Mouse (Mus musculus) liver, adult 2 months (tissue): Measurements from ENCODE around the gene Tdrd3. TPM values are rescaled to one million over a fixed set of nuclear protein-coding genes. Genes with fewer than 3 reads are reported as not detected.

ENCODE experiments used
- DNase-seq: peaks from one replicate; pipeline ENCODE4 v3.0.0-alpha.2; 2011; ENCODE audit warnings: low read depth, low spot score; ENCODE audit errors: extremely low read depth
- H3K27ac ChIP-seq: fragments of 200-500 bp; replicated peaks from 2 replicates; pipeline ENCODE4 v1.5.1; 2012; ENCODE audit warnings: low read depth, mild to moderate bottlenecking, control low read depth, inconsistent platforms, low read length; ENCODE audit not compliant: insufficient read depth
- H3K27me3 ChIP-seq: fragments of 200-500 bp; 2 replicates; pipeline ENCODE4 v1.6.1; 2012; ENCODE audit warnings: mild to moderate bottlenecking, moderate library complexity, low read length, inconsistent platforms; ENCODE audit not compliant: control insufficient read depth, insufficient read depth
- H3K36me3 ChIP-seq: fragments of 200-500 bp; 2 replicates; pipeline ENCODE4 v1.6.1; 2012; ENCODE audit warnings: low read length, inconsistent platforms; ENCODE audit not compliant: control insufficient read depth, insufficient read depth
- H3K4me1 ChIP-seq: fragments of 200-500 bp; 2 replicates; pipeline ENCODE4 v1.6.1; 2011; ENCODE audit warnings: low read length; ENCODE audit not compliant: control insufficient read depth, insufficient read depth
- H3K4me3 ChIP-seq: fragments of 200-500 bp; 2 replicates; pipeline ENCODE4 v1.5.1; 2011; ENCODE audit warnings: low read depth, mild to moderate bottlenecking, control low read depth, low read length, moderate library complexity; ENCODE audit not compliant: insufficient read depth
- H3K79me2 ChIP-seq: fragments of 200-500 bp; 2 replicates; pipeline ENCODE4 v1.6.1; 2012; ENCODE audit warnings: inconsistent platforms, mild to moderate bottlenecking, low read length, moderate library complexity; ENCODE audit not compliant: control insufficient read depth, insufficient read depth
- H3K9ac ChIP-seq: fragments of 200-500 bp; 2 replicates; pipeline ENCODE4 v1.6.1; 2012; ENCODE audit warnings: low read depth, mild to moderate bottlenecking, control low read depth, inconsistent platforms, low read length
- CTCF ChIP-seq: fragments of 200-500 bp; IDR thresholded peaks from 2 replicates; pipeline ENCODE4 v1.5.1; 2011; ENCODE audit warnings: low read depth, low read length, control low read depth
- POLR2A ChIP-seq: fragments of 200-500 bp; IDR thresholded peaks from 2 replicates; pipeline ENCODE4 v1.6.1; 2011; ENCODE audit warnings: low read length, control low read depth; ENCODE audit not compliant: insufficient read depth; ENCODE audit errors: extremely low read depth
- WGBS: fragments of 180-500 bp; shearing (Covaris S2); methylation state at CpG from one replicate; pipeline ENCODE4 v1.1.7; 2018; 5-methylcytosine and 5-hydroxymethylcytosine counted together
- polyA plus RNA-seq: library from polyadenylated mRNA; depleted of rRNA; stranded (reverse); fragments of >200 nt; gene quantifications from 2 replicates; pipeline ENCODE4 v1.2.3, GENCODE M21; 2012
- total RNA-seq: library from RNA; depleted of rRNA; stranded (reverse); fragments of >200 nt; gene quantifications from 2 replicates; pipeline ENCODE4 v1.2.3, GENCODE M21; 2014

Tdrd3 gene
- total and polyA plus RNA-seq, 2 experiments = 1.1 to 9.7 TPM

DNA sequence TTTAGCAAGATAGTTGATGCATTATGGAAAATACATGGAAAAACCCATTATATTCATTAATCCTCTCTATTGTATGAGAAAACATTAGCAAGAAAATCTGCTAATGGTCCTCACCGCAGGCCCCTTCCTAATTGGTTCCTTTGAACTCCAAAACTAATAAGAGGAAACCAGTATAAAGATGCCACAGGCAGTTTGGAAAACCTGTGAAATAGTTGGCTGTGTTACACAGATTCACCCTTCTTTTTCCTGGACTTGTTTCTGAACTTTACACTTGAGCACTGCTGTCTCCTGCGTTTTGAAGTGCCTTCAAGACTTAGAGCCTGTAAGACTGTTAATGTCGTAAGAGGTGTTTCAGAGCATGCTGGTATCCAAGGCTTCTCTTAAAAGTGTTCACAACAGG, 98.8 kb downstream of the Tdrd3 start:
- no peak overlapping the region for H3K27ac ChIP-seq
- H3K4me1 ChIP-seq = no peaks in the 10 kb centered on the region
- H3K79me2 ChIP-seq = no peaks in the 10 kb centered on the region
- no peak for DNase-seq
- TF ChIP-seq CTCF (no peak), POLR2A (no peak)
- no peak overlapping the region for H3K4me3 ChIP-seq
- no peaks in the 10 kb centered on the region for H3K27me3 ChIP-seq
- no peak overlapping the region for H3K9ac ChIP-seq
- WGBS = 92% methylated on average over 3 of the region's 3 CpGs
- peaks cover 5% of the 10 kb centered on the region; the same call in 1 of the 2 replicates for H3K36me3 ChIP-seq

DNA sequence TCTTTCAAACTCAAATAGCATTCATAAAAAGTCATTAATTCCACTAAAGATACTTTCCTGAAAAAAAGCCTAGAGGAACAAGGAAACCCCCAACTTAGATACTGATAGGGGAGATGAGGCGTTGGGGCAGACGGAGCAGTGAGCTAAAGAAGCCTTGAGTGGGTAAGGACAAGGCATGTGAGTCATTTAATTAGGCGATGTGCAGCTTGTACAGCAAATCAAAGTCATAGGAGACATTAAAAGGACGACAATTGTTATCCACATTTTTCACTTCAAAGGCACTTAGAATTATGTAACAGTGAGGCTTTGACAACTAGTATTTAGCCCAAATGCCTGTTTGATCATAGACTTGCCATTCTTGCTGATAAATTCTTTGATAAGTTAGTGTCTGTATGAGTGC, 100.9 kb downstream of the Tdrd3 start:
- Histone ChIP-seq H3K27me3 (no peaks in the 10 kb centered on the region), H3K27ac (no peak overlapping the region), H3K4me3 (no peak overlapping the region), H3K79me2 (no peaks in the 10 kb centered on the region), H3K4me1 (no peaks in the 10 kb centered on the region), H3K9ac (no peak overlapping the region), H3K36me3 (no peaks in the 10 kb centered on the region; the same call in 1 of the 2 replicates)
- TF ChIP-seq CTCF (no peak), POLR2A (no peak)
- 95% methylated on average over 4 of the region's 4 CpGs for WGBS
- DNase-seq = no peak

DNA sequence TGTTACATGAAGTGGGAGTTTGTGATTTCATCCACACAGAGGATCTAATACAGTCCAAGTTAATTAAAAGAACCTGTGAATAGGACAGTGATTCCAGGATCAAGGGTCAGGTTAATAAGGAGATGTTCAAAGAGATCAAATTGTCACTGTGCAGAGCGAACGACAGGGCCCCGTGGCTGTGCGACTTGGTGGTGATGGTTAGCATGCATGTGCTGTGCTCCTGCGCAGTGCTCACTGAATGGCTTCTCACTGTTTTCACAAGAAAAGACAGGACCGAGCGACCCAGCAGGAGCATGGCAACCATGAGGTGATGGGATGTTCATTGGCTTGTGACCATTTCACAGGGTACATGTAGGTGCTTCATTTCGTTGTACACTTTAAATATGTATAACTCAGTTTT, 115.4 kb downstream of the Tdrd3 start:
- Histone ChIP-seq H3K36me3 (peaks cover 2% of the 10 kb centered on the region; the same call in 1 of the 2 replicates), H3K27me3 (no peaks in the 10 kb centered on the region), H3K4me3 (no peak overlapping the region), H3K79me2 (no peaks in the 10 kb centered on the region), H3K9ac (no peak overlapping the region), H3K4me1 (no peaks in the 10 kb centered on the region), H3K27ac (no peak overlapping the region)
- no peak for TF ChIP-seq CTCF
- DNase-seq = no peak
- WGBS = 96% methylated on average over 8 of the region's 8 CpGs

DNA sequence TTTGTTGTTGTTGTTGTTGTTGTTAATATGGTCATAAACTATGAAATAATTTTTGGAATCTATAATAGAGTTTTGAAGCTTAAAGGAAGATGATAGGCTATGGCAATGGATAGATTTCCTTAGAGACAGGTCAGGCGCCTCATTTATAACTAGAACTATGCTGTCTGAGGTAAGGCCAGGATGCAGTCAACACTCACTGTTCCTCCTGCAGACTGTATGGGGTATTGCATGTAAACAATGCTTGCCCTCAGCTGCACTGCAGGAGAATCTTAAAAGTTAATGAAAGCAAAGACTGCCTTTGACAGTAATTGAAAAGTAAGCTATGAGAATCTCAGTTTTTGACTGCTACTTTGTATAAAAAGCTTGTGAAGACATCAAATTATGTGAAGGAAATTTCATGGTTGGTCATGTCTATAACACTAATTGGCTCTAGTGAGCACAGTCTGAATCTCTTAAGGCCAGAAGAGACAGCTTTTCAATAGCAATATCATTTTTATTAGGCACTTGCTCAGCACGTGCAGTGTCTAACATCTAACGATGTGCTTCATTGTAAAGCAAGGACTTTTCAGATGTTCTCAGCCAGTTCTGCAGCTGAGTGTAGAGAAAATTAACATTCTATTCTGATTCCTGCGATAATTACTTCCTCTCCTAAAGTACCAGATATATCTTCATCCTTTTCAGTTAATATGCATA, 120.8 kb downstream of the Tdrd3 start:
- TF ChIP-seq POLR2A (no peak), CTCF (no peak)
- H3K4me1 ChIP-seq = no peaks in the 10 kb centered on the region
- 90% methylated on average over 4 of the region's 4 CpGs for WGBS
- peaks cover 7% of the 10 kb centered on the region for H3K36me3 ChIP-seq
- no peak overlapping the region for H3K9ac ChIP-seq
- no peak for DNase-seq
- no peak overlapping the region for H3K27ac ChIP-seq
- no peak overlapping the region for H3K4me3 ChIP-seq
- H3K27me3 ChIP-seq = no peaks in the 10 kb centered on the region
- H3K79me2 ChIP-seq = no peaks in the 10 kb centered on the region

DNA sequence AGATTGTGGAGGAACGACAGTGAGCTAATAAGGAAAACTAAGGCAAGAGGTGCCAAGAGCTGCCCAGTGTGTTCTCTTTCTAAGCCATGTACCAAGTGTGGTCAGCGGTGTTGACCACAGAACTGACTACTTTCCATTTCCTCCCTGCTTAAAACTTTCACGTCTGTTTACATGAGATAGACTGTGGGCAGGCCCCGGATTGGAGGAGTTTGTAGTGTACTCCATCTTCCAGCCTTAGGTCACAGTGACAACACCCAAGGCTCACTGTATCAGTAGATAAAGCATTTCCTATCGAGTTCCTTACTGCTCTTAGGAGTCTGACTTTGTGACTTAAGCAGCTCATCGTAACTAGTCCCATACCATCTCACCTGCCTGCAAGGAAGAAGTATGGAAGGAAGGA, 133.5 kb downstream of the Tdrd3 start:
- Histone ChIP-seq H3K27me3 (no peaks in the 10 kb centered on the region), H3K79me2 (no peaks in the 10 kb centered on the region), H3K4me1 (no peaks in the 10 kb centered on the region), H3K4me3 (no peak overlapping the region), H3K36me3 (peaks cover 9% of the 10 kb centered on the region), H3K9ac (no peak overlapping the region), H3K27ac (no peak overlapping the region)
- no peak for DNase-seq
- WGBS = 82% methylated on average over 6 of the region's 6 CpGs
- no peak for TF ChIP-seq POLR2A
- no peak for TF ChIP-seq CTCF

DNA sequence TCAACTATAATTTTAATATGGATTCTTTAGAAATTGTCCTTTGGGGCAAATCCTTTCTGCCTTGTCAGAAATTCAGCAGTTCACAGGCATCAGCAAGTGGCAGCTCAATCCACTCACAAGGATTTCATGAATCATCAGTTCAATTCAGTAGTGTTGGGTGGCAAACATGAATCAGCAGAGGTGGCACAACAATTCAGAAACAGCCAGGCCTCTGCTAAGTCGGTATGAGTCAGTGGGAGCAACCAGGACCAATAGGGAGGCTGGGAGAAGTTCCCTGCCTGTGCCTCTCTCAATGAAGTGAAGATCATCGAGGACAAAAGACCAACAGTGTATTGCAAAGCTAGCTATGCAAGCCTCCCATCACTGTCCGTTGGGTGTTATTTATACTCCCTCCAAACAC, 135.8 kb downstream of the Tdrd3 start:
- Histone ChIP-seq H3K79me2 (no peaks in the 10 kb centered on the region), H3K4me1 (no peaks in the 10 kb centered on the region), H3K4me3 (no peak overlapping the region), H3K9ac (no peak overlapping the region), H3K27ac (no peak overlapping the region), H3K27me3 (no peaks in the 10 kb centered on the region), H3K36me3 (no peaks in the 10 kb centered on the region)
- TF ChIP-seq CTCF = no peak
- no peak for TF ChIP-seq POLR2A
- DNase-seq = no peak
- WGBS = 62% methylated on average over 3 of the region's 3 CpGs
